Mouse (Mus musculus) kidney, adult 2 months (tissue): Measurements from ENCODE around the gene Tifa.

Experiments used
- CTCF ChIP-seq: fragments of 200-500 bp; conservative IDR thresholded peaks from 2 replicates; pipeline ENCODE4 v1.5.1; 2011; ENCODE audit warnings: low read depth, mild to moderate bottlenecking, control low read depth, low read length, moderate library complexity, mixed read lengths; ENCODE audit not compliant: insufficient read depth, insufficient read length
- POLR2A ChIP-seq: fragments of 200-500 bp; IDR thresholded peaks from one replicate; pipeline ENCODE4 v1.6.1; 2011; ENCODE audit warnings: low read depth, low read length, control low read depth

- TF ChIP-seq CTCF (no peak), POLR2A (no peak)
Measured at GRCm38 (mm10) chr3:127861340-127861739, 71.7 kb downstream of the Tifa start.
